Mouse (Mus musculus) heart, postnatal 4 days (tissue): ENCODE measurements at regions not wholly inside any gene's neighbourhood (a gene's known extent, or its start where the extent isn't known, plus 50 kb on each side); places are given as distances from the start of the nearest gene placed in this dataset.

Experiments used
- DNase-seq: peaks from one replicate; pipeline ENCODE4 v3.0.0; 2021

GRCm38 (mm10) chr3:126491251-126491913 is 104.7 kb upstream of the Camk2d start:
- DNase-seq: peak; percentile 4

- no peak for DNase-seq
These were observed 104.2 kb upstream of the Camk2d start for GRCm38 (mm10) chr3:126491914-126492265.

- DNase-seq: no peak
These were observed 97.3 kb upstream of the Camk2d start for GRCm38 (mm10) chr3:126498823-126499222.

GRCm38 (mm10) chr3:126500247-126500646 is 95.9 kb upstream of the Camk2d start:
- no peak for DNase-seq

GRCm38 (mm10) chr3:126501826-126502225 is 94.3 kb upstream of the Camk2d start:
- no peak for DNase-seq

- no peak for DNase-seq
These were observed 90.4 kb upstream of the Camk2d start for GRCm38 (mm10) chr3:126505685-126506084.

- no peak for DNase-seq
These were observed 81.3 kb upstream of the Camk2d start for GRCm38 (mm10) chr3:126514842-126515241.

- no peak for DNase-seq
These were observed 61.8 kb upstream of the Camk2d start for GRCm38 (mm10) chr3:126534118-126534820.

GRCm38 (mm10) chr3:126535340-126535739 is 60.8 kb upstream of the Camk2d start:
- DNase-seq: no peak

GRCm38 (mm10) chr3:126538516-126538915 is 57.6 kb upstream of the Camk2d start:
- no peak for DNase-seq

- DNase-seq: peak; percentile 23
These were observed 55.0 kb upstream of the Camk2d start for GRCm38 (mm10) chr3:126541105-126541504.
